Mouse (Mus musculus) testis, adult 2 months (tissue): Measurements from ENCODE around the gene Abhd2.

Source experiments
- CTCF ChIP-seq: fragments of 200-500 bp; IDR thresholded peaks from 2 replicates; pipeline ENCODE4 v1.5.1; 2012; ENCODE audit warnings: low read depth, mild to moderate bottlenecking, inconsistent platforms, low read length, moderate library complexity; ENCODE audit not compliant: control insufficient read depth, insufficient read depth, insufficient replicate concordance
- POLR2A ChIP-seq: fragments of 200-500 bp; IDR thresholded peaks from 2 replicates; pipeline ENCODE4 v1.6.1; 2012; ENCODE audit warnings: low read depth, mild to moderate bottlenecking, inconsistent platforms, low read length, moderate library complexity; ENCODE audit not compliant: control insufficient read depth

DNA sequence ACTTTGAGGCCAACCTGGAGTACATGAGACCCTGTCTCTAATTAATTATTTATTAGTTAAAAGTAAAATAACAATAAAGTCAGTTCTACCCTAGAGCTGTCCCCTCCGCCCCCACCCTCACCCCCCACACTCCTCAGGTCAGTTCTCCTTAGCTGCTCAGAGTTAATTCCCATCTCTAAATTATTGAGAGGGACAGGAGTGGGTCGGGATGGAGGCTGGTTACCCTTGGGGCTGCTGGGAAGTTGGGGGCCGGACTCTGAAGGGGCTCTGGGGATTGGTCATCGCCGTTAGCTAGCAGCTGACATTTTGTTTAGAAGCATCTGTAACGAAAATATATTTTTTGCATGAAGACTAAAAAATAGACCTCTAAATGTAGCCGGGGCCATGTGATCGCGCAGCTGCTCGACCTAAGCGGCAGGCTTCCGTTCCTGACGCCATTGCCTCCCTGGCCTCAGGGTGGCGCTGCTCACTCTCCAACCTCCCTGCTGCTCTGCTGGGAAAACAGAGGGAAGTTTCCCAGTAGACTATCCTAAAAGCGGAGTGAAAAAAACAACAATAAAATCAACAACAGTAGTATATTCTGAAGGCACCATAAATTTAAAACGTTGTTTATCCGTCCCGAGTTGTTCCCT, 26.8 kb upstream of the Abhd2 start:
- TF ChIP-seq CTCF (peak; percentile 98), POLR2A (no peak; the same call in 1 of the 2 replicates)
